Mouse (Mus musculus): ENCODE measurements around the gene Mrpl11.
"Not testable (repeated sequence)": the region's sequence is repeated elsewhere in the genome, so short reads cannot be mapped to it uniquely, and the experiment has no call there.

The Mrpl11 gene

DNA sequence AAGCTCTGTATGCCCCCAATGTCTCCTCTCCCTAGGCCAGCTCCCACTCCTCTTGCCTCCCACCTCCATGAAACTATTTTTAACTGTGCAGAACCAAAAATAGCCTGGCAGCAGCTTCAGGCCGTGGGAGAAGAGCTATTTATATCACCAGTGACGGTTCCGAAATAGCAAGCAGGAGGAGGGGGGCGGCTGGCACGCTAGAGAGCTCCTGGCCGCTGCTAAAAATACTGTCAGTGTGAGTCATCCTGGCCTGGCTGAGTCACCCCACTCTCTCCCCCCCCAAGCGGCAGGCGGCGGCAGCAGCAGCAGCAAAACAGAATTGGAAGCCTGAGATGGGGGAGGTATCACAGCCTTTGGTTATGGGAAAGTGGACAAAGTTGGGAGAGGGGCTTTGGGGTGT, 31.0 kb downstream of the Mrpl11 start:
- no peak for DNase-seq (ENCODE audit: low spot score in 2 of 2)

DNA sequence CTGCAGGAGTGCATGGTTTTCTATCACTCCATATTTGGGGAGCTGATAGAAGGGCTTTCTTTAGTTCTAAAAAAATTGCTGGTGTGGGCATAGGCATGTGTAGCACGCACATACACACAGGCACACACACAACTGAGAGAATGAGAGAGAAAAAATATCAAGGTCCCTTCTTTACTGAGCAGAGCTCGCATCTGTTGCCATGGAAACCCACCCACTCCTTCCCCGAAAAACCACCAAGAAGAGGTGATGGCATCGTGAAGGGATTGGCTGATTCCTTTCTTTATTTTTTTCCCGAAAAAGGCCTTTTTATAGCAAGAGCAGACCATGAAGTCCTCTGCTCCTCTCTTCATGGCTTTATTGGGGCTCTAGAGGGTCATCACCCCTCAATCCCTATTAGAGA, 32.1 kb downstream of the Mrpl11 start:
- DNase-seq (ENCODE audit: low spot score in 2 of 2), result no peak

DNA sequence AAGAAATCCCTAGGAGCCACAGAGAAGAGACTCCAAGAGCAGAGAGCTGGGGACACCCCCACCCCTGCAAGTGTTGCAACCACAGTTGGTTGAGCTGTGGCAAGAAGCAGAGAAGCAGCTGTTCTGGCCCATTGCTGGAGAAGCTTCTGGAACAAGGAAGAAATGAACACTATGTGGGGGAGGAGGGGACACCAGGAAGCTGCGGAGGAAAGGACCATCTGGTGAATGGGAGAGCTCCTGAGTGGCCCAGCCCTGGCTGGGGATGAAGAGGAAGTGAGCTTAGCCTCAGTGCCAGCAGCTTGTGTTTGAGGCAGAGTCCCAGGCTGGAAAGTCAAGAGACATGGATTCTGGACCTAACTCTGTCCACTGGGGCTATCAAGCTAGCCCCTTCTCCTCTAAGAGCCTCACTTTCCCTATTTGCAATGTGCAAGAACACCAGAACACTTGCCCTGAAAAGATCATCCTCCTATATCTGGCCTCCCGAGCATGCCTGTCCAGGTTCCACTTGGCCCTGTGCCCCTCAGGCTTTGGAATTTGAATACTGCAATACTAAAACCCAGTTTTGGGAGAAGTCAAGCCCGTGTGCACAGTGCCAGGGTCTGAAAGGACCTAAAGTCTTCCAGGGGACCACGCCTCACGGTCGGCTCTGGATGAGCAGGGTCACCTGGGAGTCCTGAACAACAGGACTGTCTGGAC, 37.6 kb downstream of the Mrpl11 start:
- no peak for DNase-seq (ENCODE audit: low spot score in 2 of 2)

DNA sequence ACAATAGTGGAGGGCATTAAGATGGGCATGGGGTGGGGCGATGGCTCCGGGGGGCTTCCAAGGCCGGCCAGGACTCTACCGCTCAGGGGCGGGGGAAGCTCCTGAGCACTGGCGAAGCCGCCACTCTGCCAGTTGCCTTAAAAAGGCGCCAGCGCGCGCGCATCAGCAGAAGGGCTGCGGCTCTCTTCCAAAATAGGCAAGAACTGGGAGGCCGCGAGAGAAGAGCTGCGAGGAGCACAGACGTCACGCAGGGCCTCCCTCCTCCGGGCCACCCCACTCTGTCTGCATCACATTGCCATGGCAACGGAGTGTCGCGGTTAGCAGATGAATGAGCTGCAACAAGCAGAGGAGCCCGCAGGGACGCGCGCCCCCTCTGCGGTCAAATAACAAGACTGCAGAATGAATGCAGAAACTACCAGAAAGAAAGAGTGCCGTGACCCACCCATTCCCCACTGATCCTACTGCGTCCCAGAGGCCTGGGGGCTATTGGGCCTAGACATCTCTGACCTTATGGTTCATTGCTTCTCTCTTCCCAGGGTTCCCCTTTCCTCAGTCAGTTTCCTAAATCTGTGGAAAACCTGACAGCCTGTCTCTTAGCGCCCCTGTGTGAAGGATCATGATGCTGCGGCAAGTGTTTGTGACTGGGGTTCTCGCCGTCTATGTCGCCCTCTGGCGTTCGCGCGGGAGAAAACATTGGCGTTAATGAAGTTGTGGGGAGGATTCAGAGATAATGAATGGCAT, 39.9 kb downstream of the Mrpl11 start:
- peak; percentile 58 to 81 for DNase-seq (ENCODE audit: low spot score in 2 of 2)

DNA sequence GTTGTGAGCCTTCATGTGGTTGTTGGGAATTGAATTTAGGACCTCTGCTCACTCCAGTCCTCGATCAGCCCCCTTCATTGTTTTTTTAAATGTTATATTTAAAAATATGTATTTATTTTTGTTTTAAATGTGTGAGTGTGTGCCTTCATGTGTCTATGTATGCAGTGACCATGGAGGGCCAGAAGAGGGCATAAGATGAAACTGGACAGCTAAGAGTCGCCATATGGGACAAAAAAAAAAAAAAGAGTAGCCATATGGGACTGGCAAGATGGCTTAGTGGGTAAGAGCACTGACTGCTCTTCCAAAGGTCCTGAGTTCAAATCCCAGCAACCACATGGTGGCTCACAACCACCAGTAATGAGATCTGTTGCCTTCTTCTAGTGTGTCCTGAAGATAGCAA, 41.7 kb downstream of the Mrpl11 start:
- not testable (repeated sequence) for DNase-seq (ENCODE audit: low spot score in 2 of 2)

DNA sequence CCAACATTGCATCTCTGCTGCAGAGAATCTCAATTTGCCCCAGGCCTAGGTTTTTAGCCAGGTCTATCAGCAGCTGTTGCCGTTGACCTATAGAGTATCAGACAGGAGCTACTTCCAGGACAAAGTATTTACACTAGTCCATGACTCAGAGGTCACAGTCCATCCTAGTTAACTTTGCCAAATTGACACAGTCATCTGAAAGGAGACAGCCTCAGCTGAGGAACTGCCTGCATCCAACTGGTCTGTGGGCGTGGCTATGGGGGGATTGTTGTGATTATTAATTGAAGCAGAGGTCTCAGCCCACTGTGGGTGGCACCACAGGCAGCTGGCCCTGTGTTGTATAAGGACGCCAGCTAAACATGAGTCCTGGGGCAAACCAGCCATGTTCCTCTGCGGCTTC, 43.0 kb downstream of the Mrpl11 start:
- no peak for DNase-seq (ENCODE audit: low spot score in 2 of 2)

DNA sequence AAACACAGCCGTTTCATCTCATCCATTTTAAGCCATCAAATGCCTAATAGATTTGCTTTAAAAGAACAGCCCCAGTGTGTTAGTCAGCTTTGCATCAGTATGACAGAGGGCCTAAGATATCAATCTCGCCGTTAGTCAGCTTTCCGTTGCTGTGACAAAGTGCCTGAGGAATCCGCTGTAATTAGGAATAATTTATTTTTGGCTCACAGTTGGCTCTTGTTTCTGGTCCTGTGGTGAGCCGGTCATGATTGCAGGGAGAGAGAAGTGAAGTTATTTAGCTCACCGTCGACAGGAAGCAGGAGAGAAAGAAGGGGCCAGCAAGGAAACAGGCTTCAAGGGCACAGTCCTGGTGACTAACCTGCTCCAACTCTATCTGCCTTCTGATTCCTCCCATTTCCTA, 51.2 kb downstream of the Mrpl11 start:
- DNase-seq (ENCODE audit: low spot score in 2 of 2), result no peak

DNA sequence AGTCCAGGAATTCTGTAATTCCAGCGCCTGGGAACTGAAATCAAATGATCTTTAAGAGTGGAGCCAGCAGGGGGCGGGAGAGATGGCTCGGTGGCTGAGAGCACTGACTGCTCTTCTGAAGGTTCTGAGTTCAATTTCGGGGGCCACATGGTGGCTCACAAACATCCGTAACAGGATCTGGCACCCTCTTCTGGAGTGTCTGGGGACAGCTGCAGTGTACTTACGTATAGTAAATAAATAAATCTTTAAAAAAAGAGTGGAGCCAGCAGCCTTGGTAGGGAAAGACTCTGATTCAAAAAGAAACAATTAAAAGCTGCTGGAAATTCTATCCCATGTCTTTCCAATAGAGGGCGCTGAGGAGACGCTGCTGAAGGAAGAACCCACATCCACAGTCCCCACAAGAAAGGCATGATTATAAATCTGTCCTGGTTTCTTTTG, 53.0 kb downstream of the Mrpl11 start:
- DNase-seq (ENCODE audit: low spot score in 2 of 2), result peak in 1 of 2 experiments; percentile 33

DNA sequence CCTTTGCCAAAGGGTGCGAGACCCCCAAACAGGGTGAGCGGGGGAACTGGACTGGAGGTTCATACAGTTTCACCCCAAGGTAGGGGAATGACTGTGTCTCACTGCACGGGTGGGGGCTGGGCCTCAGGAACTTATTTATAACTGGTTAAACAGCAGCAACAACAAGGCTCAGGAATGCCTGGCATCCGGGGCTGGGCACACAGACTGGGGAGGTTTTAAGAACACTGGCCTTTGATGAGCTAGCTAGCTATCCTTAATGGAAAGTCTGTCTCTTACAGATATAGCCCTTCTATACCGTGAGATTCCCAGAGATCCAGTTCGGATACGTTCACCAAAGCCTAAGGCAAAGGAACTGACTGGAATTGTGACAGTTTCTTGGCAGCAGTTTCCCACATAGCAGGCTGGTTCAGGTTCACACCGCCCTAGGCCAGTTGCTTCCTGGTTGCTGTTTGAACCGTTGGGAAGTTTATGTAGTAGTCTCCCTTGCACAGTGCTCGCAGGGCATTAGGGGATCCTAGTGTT, 54.3 kb downstream of the Mrpl11 start:
- DNase-seq (ENCODE audit: low spot score in 2 of 2), result no peak

Measured in spleen, postnatal 10 days (tissue).